Mouse (Mus musculus) cortical plate, adult 2 months (tissue): ENCODE measurements around the gene Olfr1352. TPM values are rescaled to one million over a fixed set of nuclear protein-coding genes. Genes with fewer than 3 reads are reported as not detected.
"Not testable (repeated sequence)": the region's sequence is repeated elsewhere in the genome, so short reads cannot be mapped to it uniquely, and the experiment has no call there.

Experiments used
- H3K27ac ChIP-seq: fragments of 200-500 bp; 2 replicates; pipeline ENCODE4 v1.5.1; 2012; ENCODE audit warnings: low read length, control low read depth, inconsistent platforms; ENCODE audit not compliant: insufficient read depth
- H3K4me1 ChIP-seq: fragments of 200-500 bp; 2 replicates; pipeline ENCODE4 v1.6.1; 2011; ENCODE audit warnings: low read length; ENCODE audit not compliant: control insufficient read depth, insufficient read depth
- H3K4me3 ChIP-seq: fragments of 200-500 bp; 2 replicates; pipeline ENCODE4 v1.5.1; 2011; ENCODE audit warnings: mild to moderate bottlenecking, low read length, control low read depth; ENCODE audit not compliant: insufficient read depth
- CTCF ChIP-seq: fragments of 200-500 bp; IDR thresholded peaks from 2 replicates; pipeline ENCODE4 v1.5.1; 2011; ENCODE audit warnings: mild to moderate bottlenecking, control low read depth, low read length; ENCODE audit not compliant: insufficient read depth; ENCODE audit errors: extremely low read depth
- POLR2A ChIP-seq: fragments of 200-500 bp; IDR thresholded peaks from 2 replicates; pipeline ENCODE4 v1.6.1; 2011; ENCODE audit warnings: mild to moderate bottlenecking, low read length, control low read depth; ENCODE audit not compliant: insufficient read depth; ENCODE audit errors: extremely low read depth
- polyA plus RNA-seq: library from polyadenylated mRNA; depleted of rRNA; stranded (reverse); fragments of >200 nt; gene quantifications from 2 replicates; pipeline ENCODE4 v1.2.3, GENCODE M21; 2012; rRNA removed

Gene Olfr1352
- not detected in 2 replicates for polyA plus RNA-seq

GRCm38 (mm10) chr10:78980750-78981149 is at the start of gene Olfr1352:
Gene Olfr1352, plus strand, starts transcription at chr10:78981050.
- H3K27ac ChIP-seq, result no peak within 1 kb of the TSS
- no peak within 1 kb of the TSS for H3K4me3 ChIP-seq
- TF ChIP-seq POLR2A (no peak), CTCF (no peak)
- no peaks in the 10 kb centered on the region for H3K4me1 ChIP-seq

GRCm38 (mm10) chr10:78950336-78950735 is 30.5 kb upstream of the Olfr1352 start, which contains the start of gene Olfr8:
Gene Olfr8, plus strand, starts transcription at chr10:78950636.
- not testable (repeated sequence) for H3K27ac ChIP-seq, H3K4me3 ChIP-seq, H3K4me1 ChIP-seq

GRCm38 (mm10) chr10:78963009-78963408 is 17.8 kb upstream of the Olfr1352 start, which contains the start of gene Olfr1353:
Gene Olfr1353, plus strand, starts transcription at chr10:78963309.
- H3K4me3 ChIP-seq, H3K4me1 ChIP-seq, H3K27ac ChIP-seq: not testable (repeated sequence)

- Histone ChIP-seq H3K27ac (no peak within 1 kb of the TSS), H3K4me1 (no peaks in the 10 kb centered on the region), H3K4me3 (no peak within 1 kb of the TSS)
- TF ChIP-seq CTCF (no peak), POLR2A (no peak)
These were observed 31.3 kb downstream of the Olfr1352 start, which contains the start of gene Olfr1351 for GRCm38 (mm10) chr10:79012172-79012571. Gene Olfr1351, plus strand, starts transcription at chr10:79012472.

GRCm38 (mm10) chr10:79028441-79028840 is 47.6 kb downstream of the Olfr1352 start, which contains the start of gene Olfr57:
Gene Olfr57, plus strand, starts transcription at chr10:79028741.
- Histone ChIP-seq H3K4me3 (no peak within 1 kb of the TSS), H3K4me1 (no peaks in the 10 kb centered on the region), H3K27ac (no peak within 1 kb of the TSS)
- TF ChIP-seq CTCF, result no peak
- no peak for TF ChIP-seq POLR2A

Other genes starting within 250 kb of the Olfr1352 start
- 0.19 TPM in 2 replicates for gene Ccdc105, start 228.0 kb upstream of the Olfr1352 start, polyA plus RNA-seq
- gene Slc1a6, start 200.6 kb upstream of the Olfr1352 start, polyA plus RNA-seq, result 8.8 and 10.0 TPM in 2 replicates
- gene Olfr1356, start 128.9 kb upstream of the Olfr1352 start, polyA plus RNA-seq, result not detected in 2 replicates
- not detected in 2 replicates for gene Olfr1355, start 105.5 kb upstream of the Olfr1352 start, polyA plus RNA-seq
- gene Olfr1354, start 67.9 kb upstream of the Olfr1352 start, polyA plus RNA-seq, result not detected in 2 replicates
- gene Olfr8, start 30.4 kb upstream of the Olfr1352 start, polyA plus RNA-seq, result not detected in 2 replicates
- not detected in 2 replicates for gene Olfr1353, start 17.7 kb upstream of the Olfr1352 start, polyA plus RNA-seq
- not detected in 2 replicates for gene Olfr1351, start 31.4 kb downstream of the Olfr1352 start, polyA plus RNA-seq
- not detected in 2 replicates for gene Olfr57, start 47.7 kb downstream of the Olfr1352 start, polyA plus RNA-seq
- gene 2610008E11Rik, start 116.5 kb downstream of the Olfr1352 start, polyA plus RNA-seq, result 14.6 and 15.1 TPM in 2 replicates
- gene Vmn2r80, start 167.7 kb downstream of the Olfr1352 start, polyA plus RNA-seq, result not detected in 2 replicates